Mouse (Mus musculus): ENCODE results near the gene Tbc1d13.
"Not testable (repeated sequence)": the region's sequence is repeated elsewhere in the genome, so short reads cannot be mapped to it uniquely, and the experiment has no call there.

The Tbc1d13 gene

GRCm38 (mm10) chr2:30130156-30130555, 3.4 kb upstream of the Tbc1d13 start:
- DNase-seq (ENCODE audit: low read depth) = no peak

GRCm38 (mm10) chr2:30131240-30131639, 2.3 kb upstream of the Tbc1d13 start:
- not testable (repeated sequence) for DNase-seq (ENCODE audit: low read depth)

GRCm38 (mm10) chr2:30132801-30133612, 539 bp upstream of the Tbc1d13 start:
- DNase-seq (ENCODE audit: low read depth) = peak; percentile 94

- peak; percentile 31 for DNase-seq (ENCODE audit: low read depth)
These were observed 799 bp downstream of the Tbc1d13 start for GRCm38 (mm10) chr2:30134378-30134711.

- DNase-seq (ENCODE audit: low read depth) = no peak
These were observed 1.5 kb downstream of the Tbc1d13 start for GRCm38 (mm10) chr2:30134928-30135620.

- DNase-seq (ENCODE audit: low read depth) = no peak
These were observed 2.9 kb downstream of the Tbc1d13 start for GRCm38 (mm10) chr2:30136458-30136857.

- DNase-seq (ENCODE audit: low read depth) = not testable (repeated sequence)
These were observed 6.5 kb downstream of the Tbc1d13 start for GRCm38 (mm10) chr2:30140021-30140420.

GRCm38 (mm10) chr2:30144436-30144835, 10.9 kb downstream of the Tbc1d13 start:
- DNase-seq (ENCODE audit: low read depth) = no peak

GRCm38 (mm10) chr2:30147466-30147865, 13.9 kb downstream of the Tbc1d13 start:
- peak; percentile 80 for DNase-seq (ENCODE audit: low read depth)

- peak; percentile 25 for DNase-seq (ENCODE audit: low read depth)
These were observed 18.3 kb downstream of the Tbc1d13 start for GRCm38 (mm10) chr2:30151840-30152239.

- DNase-seq (ENCODE audit: low read depth) = no peak
These were observed 19.1 kb downstream of the Tbc1d13 start for GRCm38 (mm10) chr2:30152616-30153015.

- DNase-seq (ENCODE audit: low read depth) = not testable (repeated sequence)
These were observed 26.3 kb downstream of the Tbc1d13 start for GRCm38 (mm10) chr2:30159871-30160270.

- peak; percentile 80 for DNase-seq (ENCODE audit: low read depth)
These were observed 28.3 kb downstream of the Tbc1d13 start for GRCm38 (mm10) chr2:30161809-30162208.

GRCm38 (mm10) chr2:30164340-30164932, 30.9 kb downstream of the Tbc1d13 start:
- DNase-seq (ENCODE audit: low read depth) = no peak

- DNase-seq (ENCODE audit: low read depth) = peak; percentile 54
These were observed 33.1 kb downstream of the Tbc1d13 start for GRCm38 (mm10) chr2:30166677-30167076.

GRCm38 (mm10) chr2:30171371-30171996, 37.9 kb downstream of the Tbc1d13 start, which contains the start of gene Endog:
TSS of gene Endog (plus strand) at chr2:30171493.
- peak; percentile 84 for DNase-seq (ENCODE audit: low read depth)

- DNase-seq (ENCODE audit: low read depth) = no peak
These were observed 38.4 kb downstream of the Tbc1d13 start for GRCm38 (mm10) chr2:30171997-30172382.

GRCm38 (mm10) chr2:30173541-30174240, 40.1 kb downstream of the Tbc1d13 start:
- DNase-seq (ENCODE audit: low read depth) = peak; percentile 62

- no peak for DNase-seq (ENCODE audit: low read depth)
These were observed 42.4 kb downstream of the Tbc1d13 start for GRCm38 (mm10) chr2:30175897-30176296.

- DNase-seq (ENCODE audit: low read depth) = no peak
These were observed 43.0 kb downstream of the Tbc1d13 start for GRCm38 (mm10) chr2:30176561-30176960.
